Mouse (Mus musculus): ENCODE data around the gene Pla2g2e.
"Not testable (repeated sequence)": the region's sequence is repeated elsewhere in the genome, so short reads cannot be mapped to it uniquely, and the experiment has no call there.

The Pla2g2e gene

GRCm38 (mm10) chr4:138882179-138882578, 4.4 kb downstream of the Pla2g2e start:
- no peak for DNase-seq (ENCODE audit: low spot score)

- DNase-seq (ENCODE audit: low spot score), result peak; percentile 96
Observed at GRCm38 (mm10) chr4:138884261-138884660, 6.5 kb downstream of the Pla2g2e start.

DNA sequence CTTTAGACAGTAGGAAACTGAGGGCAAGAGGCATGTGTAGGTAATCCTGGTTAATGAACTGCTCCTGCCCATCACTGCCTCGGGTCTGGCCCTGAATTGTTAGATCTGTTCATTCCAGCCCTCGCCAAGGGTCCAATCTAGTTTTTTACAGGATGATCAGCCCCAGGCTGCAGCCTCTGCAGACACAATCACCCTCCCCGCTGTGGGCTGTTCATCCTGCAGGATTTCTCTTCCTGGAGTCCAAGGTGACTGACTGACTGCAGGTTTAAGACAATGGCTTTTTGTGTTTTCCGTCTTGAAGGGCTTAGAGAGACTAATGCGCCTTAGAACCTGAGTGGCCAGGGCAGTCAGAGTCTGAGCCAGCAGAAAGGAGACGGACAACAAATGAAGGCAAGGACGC, 11.4 kb downstream of the Pla2g2e start:
- no peak for DNase-seq (ENCODE audit: low spot score)

GRCm38 (mm10) chr4:138889635-138890034, 11.9 kb downstream of the Pla2g2e start:
- DNase-seq (ENCODE audit: low spot score), result no peak

DNA sequence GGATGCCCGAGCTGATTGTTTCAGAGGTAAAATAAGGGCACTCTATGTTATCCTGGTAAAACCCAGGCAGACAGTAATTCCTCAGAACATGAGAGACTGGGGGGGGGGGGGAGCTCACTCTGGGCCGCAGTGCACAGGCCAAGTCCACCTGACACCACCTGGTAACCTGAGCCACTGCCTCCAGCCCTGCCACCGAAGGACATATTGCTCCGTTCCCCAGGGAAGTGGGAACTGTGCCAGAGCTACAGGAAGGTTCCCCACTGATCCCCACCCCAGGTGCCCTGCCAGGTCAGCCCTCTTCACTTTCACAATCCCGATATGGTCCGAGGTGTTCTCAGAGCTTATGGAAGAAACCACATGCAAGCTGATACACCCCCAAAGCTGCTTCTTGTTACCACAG, 14.9 kb downstream of the Pla2g2e start:
- DNase-seq (ENCODE audit: low spot score), result no peak

- not testable (repeated sequence) for DNase-seq (ENCODE audit: low spot score)
Observed at GRCm38 (mm10) chr4:138893789-138894188, 16.0 kb downstream of the Pla2g2e start.

DNA sequence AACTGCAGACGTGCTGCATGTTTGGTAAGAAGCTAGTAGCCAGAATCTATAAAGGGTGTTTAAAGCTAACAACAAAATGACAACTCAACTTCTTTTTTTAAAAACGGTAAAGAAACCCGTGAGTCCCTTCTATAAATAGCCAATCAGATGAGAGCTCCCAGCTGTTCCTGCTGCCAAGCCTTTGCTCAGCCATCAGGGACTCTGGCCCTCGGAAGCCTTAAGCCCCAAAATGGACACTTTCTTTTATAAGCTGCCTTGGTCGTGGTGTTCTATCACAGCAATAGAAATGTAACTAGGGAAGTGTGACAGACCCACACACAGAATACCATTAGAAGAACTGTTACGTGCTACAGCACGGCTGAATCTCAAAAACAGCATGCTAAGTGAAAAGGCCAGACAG, 21.6 kb downstream of the Pla2g2e start:
- no peak for DNase-seq (ENCODE audit: low spot score)

DNA sequence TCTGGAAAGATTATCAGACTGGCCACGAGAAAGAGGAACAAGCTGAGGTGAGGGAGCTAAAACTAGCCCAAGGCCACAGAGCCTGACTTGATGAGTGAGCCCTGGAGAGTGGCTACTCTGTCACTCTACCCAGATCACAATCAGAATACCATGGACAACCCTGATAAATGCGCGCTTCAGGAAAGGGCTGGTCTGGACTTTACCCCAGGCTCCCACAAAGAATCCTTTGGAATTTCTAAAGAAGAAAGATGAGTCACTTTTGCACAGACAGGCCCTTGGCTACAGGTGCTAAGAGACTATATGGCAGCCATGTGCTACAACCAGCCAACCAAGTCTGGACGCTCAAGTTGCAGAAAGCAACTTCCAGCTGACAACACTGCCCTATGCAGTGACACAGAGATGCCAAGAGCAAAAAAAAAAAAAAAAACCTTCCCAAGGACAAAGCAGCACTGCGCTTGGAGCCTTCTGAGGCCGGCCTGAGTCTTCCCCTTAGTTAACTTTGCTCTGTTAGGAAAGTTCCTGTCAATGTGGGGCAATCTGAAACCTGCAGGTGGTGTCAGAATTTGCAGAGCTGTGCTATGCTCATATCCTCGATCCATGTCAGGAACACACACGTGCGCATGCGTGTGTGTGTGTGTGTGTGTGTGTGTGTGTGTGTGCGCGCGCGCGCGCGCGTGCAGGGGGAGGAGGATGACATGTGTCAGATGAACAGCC, 28.0 kb downstream of the Pla2g2e start:
- no peak for DNase-seq (ENCODE audit: low spot score)

DNA sequence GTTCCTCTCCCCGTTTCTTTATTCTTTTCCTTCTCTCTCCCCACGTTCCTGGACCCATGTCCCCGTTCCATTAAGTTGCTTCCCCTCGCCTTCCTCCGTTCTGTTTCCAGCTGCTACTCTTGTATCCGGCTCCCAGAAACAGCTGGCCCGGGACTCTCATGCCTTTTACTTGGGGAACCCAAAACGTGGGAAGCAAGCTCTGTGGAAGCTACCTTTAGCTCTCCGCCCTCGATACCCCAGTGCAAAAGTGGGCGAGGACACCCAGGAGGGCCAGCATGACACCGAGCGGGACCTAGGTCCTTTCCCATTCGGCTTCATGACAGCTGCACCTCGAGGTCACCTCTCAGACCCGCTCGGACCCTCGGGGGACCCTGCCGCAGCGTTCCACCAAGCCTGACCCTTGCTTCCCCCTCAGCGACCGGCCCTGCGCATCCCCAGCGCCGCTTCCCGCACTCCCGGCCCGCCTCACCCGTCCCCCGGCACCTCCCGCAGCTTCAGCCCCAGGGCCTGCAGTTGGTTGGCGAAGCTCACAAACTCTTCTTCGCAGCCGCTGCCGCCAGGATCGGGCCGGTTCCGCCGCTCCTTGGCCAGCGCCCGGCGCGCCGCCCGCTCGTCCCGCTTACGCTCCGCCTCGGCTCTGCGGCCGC, 35.5 kb downstream of the Pla2g2e start:
- DNase-seq (ENCODE audit: low spot score), result peak; percentile 66

DNA sequence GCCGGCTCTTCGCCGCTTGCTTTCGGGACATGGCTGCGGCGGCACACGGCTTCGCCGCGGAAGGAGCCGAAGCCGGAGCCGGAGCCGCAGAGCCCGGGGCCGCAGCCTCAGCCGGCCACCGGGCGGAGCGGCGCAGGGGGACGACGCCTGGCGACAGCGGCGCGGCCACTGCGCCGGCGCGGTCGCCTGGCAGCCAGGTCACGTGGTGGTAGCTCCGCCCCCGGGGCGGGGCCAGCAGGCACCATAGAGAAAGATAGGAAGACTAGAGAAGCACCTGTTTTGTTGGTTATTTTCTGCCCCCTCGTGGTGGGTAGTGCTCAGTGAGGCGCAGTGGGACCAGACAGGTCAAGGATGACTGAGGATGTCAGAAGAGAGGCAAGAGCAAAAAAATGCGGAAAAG, 36.1 kb downstream of the Pla2g2e start, which contains the start of gene Otud3:
Otud3 (minus strand) TSS at position 149 of the 400 bp plus-strand sequence.
- DNase-seq (ENCODE audit: low spot score), result peak; percentile 98

DNA sequence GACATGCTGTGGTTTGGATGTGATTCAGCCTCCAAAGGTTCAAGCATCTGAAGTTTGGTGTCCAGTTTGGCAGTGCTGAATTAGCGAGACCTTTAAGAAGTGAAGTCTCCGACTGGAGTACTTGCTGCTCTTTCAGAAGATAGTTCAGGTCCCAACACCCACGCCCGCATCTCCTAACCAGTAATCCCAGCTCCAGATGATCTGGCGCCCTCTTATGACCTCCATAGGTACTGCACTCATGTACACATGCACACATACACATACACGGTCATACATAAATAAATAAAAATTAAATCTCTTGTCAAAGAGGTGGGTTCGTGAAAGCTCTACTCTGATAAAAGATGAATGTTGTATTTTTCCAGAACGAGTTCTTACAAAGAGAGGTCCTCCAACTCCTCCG, 39.5 kb downstream of the Pla2g2e start:
- no peak for DNase-seq (ENCODE audit: low spot score)

DNA sequence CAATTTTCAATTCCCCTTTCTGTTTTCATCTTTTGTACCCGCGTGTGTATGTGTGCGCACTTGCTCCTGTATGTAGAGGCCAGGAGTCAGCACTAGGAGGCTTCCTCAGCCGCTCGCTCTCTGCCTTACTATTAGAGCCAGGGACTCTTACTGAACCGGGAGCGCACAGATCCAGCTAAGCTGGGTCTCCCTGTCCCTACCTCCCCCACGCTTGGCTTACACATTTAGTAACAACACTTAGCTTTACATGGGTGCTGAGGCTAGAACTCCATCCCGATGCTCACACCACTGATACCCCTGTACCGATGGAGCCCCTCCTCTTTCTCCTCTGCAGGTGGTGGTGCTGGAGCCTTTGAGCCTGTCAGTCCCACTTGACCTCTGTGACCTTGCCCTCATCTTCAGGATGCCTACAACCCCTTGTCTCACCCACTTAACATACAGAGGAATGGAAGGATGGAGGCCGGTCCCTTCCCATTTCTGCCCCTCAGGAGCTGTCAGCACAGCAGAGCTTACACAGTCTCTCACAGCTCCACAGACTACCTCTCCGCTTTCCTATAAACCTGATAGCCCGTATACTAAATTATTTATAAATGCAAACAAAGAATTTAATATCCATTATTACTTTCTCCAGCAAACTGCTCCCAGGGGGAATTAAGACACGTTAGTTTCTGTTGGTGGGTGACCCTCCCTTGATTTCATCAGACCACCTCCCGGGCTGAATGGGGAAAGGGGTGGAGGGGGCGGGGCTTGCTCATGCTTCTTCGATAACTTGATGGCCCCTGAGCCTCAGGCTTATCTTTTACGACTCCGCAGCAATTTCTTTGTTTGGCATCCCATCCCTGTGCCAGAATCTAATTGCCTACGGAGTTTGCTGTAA, 43.8 kb downstream of the Pla2g2e start:
- no peak for DNase-seq (ENCODE audit: low spot score)

- DNase-seq (ENCODE audit: low spot score), result peak; percentile 98
Observed at GRCm38 (mm10) chr4:138922131-138922459, 44.4 kb downstream of the Pla2g2e start.

GRCm38 (mm10) chr4:138925561-138925960, 47.8 kb downstream of the Pla2g2e start:
- no peak for DNase-seq (ENCODE audit: low spot score)
